Mouse (Mus musculus) fat pad, adult 2 months (tissue): ENCODE results near the gene Cul9.

Source experiments
- DNase-seq: peaks from one replicate; pipeline ENCODE4 v3.0.0-alpha.2; 2011; ENCODE audit warnings: low read depth, low spot score; ENCODE audit errors: extremely low read depth

Cul9 gene

DNA sequence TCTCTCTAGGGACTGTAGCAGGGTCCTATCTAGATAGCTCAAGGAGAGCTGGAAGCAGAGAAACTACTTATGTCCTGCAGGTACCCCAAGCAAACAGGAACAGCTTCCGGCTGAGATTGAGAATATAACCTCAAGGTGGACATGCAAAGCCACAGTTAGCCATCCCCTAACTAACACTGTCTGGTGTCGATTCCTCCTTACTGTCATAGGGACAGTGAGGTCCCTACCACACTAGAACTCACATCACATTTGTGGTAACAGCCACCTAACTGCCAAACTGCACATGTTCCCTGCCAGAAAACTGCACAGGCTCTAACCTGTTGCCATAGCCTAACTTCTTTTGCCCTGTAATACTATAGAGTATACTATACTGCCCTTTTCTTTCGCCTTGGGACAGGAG, 7.7 kb upstream of the Cul9 start:
- no peak for DNase-seq

GRCm38 (mm10) chr17:46553469-46553868, 7.3 kb upstream of the Cul9 start:
- DNase-seq: no peak

GRCm38 (mm10) chr17:46552841-46553423, 6.7 kb upstream of the Cul9 start:
- DNase-seq: peak; percentile 74

DNA sequence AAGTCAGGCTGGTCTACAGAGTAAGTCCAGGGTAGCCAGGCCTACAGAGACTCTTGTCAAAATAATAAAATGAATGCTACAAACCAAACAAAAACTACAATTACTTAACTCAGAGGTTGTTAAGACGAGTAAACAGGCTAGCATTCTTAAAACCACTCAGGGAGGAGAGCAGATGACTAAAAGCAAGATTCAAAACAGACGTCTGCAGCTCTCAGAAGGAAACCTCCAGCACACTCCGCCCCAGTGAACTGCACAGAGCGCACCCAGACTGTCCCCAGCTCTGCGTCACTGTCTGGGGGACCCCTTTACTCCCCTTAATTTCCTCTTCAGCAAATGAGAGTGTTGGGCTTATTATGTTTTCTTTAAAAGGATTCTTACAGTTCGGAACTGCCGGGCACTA, 6.0 kb upstream of the Cul9 start:
- DNase-seq: no peak

DNA sequence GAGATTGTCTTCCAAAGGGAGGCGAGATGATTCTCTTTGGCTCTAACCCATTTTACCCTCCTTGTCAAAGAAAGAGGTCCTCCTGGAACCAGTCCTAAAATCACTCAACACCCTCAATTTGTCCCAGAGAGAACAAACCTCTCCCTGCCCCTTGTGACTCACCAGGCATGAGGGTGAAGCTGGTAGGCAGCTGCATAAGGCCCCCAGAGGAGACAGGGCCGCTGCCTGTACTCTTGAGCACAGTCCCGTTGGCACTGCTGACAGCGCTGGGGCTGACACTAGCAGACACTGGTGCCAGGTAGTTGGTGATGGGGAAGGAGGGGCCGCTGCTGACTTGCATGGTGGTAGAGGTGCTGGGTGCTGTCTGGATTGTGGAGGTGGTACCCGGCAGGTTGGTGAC, 5.2 kb upstream of the Cul9 start:
- DNase-seq: no peak

- DNase-seq: no peak
These were observed 4.7 kb upstream of the Cul9 start for GRCm38 (mm10) chr17:46550904-46551303.

DNA sequence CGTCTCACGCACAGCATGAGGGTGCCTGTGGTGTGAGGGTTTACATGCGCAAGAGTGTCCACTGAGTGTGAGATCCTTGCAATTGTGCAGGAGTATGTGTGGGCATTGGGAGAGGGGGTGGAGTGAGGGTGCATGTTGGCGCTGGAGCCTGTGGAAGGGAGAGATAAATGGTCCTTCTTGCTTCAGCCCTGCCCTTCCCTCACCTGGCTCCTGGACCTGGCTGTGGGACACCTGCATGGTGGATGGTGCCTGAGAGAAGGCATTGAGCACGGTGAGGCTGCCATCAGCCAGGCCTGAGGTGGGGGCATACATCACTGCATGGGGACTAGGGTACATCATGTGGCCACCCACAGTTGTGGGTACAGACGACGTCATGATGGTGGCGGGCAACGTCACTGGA, 3.5 kb upstream of the Cul9 start:
- DNase-seq: no peak

- DNase-seq: no peak
These were observed 3.0 kb upstream of the Cul9 start for GRCm38 (mm10) chr17:46549193-46549592.

DNA sequence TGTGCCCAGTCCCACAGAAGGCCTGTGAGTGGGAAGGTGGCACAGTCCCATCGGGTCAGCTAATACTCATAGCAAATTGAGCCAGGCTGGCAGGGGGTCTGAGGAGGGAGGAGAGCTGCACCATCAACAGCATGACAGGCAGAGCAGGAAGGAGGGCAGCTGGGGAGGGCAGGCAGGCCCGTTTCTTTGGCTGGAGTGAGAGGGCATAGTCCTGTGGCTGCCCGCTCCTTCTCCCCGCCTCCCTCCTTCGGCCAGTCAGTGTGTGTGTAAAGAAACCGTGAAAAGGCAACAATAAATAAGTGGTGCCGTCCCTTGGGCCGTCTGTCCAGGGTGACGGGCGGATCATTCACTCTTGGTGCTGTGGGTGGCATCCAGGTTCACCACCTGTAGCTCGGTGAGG, 2.6 kb upstream of the Cul9 start:
- no peak for DNase-seq

DNA sequence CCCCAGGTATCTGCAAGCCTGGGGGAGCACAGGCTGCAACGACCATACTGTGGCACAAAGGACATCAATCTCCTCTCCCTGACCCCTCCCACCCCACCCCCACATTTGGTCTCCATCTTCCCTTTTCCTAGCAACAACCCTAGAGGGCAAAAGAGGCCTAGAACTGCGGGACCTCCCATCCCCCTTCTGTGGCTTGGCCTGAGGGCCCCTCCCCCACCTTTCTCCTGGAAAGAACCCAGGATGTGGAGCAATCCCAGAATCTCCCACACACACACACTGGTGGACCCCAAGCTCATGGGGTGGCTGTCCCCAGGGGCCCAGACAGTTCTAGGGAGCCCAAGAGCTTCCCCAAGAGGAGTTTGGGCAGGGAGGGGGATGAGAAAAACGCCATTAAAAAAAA, 1.7 kb upstream of the Cul9 start:
- no peak for DNase-seq

DNA sequence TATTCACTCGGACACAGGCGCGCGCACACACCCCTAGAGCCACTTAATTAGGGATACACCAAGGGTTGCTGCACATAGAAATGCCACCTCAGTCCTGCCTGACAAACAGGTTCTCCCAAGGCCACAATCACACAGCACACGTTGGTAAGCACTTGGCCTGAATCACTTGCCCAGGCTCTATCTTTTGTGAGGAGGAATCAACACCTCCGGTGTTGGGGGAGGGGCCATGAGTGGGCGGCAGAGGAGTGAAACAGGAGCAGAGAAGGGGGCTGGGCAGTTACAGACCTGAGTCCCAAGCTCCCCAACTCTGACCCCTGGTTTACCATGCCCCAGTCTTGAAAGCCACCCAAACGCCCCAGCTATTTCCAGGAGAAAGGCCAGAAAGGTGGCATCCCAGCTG, 807 bp upstream of the Cul9 start:
- no peak for DNase-seq

DNA sequence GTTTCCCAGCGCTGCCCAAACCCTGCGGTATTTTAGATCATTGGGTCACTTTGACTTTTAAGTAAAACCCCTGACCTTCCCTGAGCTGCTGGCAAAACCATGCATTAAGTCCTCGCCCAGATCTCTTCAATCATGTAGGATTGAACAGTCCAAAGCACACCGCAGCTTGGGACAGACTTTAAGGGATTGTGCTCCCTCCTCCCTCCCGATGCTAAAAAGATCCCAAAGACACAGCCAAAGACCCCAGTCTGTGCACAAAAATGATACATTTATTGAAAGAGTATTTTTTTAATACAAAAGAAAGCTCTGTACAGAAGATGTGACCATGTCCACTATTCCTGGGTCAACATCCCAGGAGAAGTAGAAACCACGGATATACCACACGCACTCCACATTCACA, 403 bp upstream of the Cul9 start:
- no peak for DNase-seq

GRCm38 (mm10) chr17:46543661-46544060, 2.5 kb downstream of the Cul9 start:
- no peak for DNase-seq

DNA sequence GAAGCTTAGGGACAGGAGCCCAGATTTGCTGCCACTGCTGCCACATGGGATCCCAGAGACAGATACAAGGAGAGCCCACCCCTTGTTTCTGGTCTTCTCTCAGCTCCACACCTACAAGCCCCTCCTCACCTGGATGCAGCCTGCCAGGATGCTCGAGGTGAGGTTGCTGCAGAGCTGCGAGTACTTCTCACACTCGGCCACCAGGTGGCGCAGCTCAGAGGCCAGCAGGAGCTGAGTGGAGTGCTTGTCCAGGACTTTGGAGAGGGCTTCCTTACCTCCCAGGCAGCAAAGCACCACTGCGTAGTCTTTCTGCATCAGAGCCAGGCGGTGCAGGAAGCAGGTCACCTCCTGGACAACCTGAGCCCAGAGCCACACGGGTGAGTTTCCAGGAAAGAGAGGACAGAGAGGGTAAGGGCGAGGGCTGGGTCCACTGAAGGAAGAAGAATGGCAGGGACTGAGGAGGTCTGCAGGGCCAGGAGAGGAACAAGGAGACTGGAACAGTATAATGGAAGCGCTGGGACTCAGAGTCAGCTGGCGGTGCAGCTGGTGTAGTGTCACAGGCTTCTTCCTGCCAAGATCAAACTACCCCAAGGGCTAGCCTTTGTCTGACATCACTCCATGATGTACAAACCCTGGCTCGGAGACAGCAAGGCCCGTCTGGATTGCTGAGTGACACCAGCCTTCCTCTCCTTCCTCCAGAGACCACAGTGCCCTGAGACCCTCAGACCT, 20.4 kb downstream of the Cul9 start:
- peak; percentile 18 for DNase-seq

GRCm38 (mm10) chr17:46525065-46525464, 21.1 kb downstream of the Cul9 start:
- no peak for DNase-seq

- DNase-seq: no peak
These were observed 24.1 kb downstream of the Cul9 start for GRCm38 (mm10) chr17:46521963-46522668.

GRCm38 (mm10) chr17:46521174-46521573, 25.0 kb downstream of the Cul9 start:
- no peak for DNase-seq

DNA sequence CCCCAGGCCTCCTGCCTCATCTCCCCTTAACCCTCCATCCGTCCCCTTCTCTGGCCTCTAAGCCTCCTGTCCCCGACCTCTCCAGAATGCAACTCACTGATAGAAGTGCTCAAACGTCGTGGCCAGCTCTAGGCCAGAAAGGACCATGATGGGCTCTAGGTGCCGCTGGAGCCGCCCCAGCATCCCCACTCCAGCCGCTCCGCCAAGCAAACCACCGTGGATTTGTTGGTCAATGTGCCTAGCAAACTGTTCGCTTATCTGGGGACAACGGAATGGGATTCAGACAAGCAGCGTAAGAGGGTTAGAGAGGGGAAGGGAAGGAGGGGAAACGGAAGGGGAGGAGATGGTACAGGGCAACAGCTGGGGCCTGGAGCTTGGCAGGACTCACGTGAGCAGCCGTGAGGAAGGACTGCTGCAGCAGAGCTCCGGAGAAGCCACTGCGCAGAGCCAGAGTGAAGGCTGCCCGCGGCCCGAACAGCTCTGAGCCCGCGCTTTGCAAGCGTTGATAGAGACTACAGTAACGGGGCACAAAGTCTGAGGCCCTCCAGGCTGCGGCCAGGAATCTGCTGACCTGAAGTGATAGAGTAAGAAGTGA, 25.7 kb downstream of the Cul9 start:
- no peak for DNase-seq

DNA sequence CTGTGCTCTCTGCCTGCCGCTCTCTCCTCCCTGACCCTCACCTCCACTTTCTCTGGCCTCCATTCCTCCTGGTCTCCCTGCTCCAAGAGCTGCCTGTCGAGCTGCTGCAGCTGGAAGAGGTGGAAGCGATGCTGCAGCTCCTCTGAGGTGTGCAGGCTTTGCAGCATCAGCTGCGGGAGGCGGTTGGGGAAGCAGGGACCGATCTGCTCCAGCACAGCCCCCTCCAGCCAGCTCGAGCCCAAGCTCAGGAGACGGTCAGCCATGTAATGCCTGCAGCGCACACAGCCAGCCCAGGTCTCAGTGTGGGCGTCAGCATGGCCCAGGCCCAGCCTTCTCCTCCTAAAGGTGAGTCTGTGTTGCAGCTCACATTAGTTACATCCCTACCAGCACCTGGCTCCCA, 26.2 kb downstream of the Cul9 start:
- no peak for DNase-seq

- DNase-seq: no peak
These were observed 32.9 kb downstream of the Cul9 start for GRCm38 (mm10) chr17:46513329-46513728.

GRCm38 (mm10) chr17:46511059-46511710, 35.0 kb downstream of the Cul9 start:
- DNase-seq: no peak
